Mouse (Mus musculus) left cerebral cortex, postnatal 10 days (tissue): ENCODE data around the gene Ttc29. TPM values are rescaled to one million over a fixed set of nuclear protein-coding genes. Genes with fewer than 3 reads are reported as not detected.

ENCODE experiments used
- DNase-seq, 2 experiments: peaks; one replicate each; pipeline ENCODE4 v3.0.0; 2021 to 2022; ENCODE audit warnings: low spot score in 2 of 2, mixed read lengths in 1 of 2; ENCODE audit errors: extremely low spot score in 1 of 2
- intact Hi-C: fragments of 180-260 bp; cut with DNase I; formaldehyde crosslinking; loops from one replicate; pipeline ENCODE4 v1.15.1; 2025
- total RNA-seq, 2 experiments: library from RNA; stranded (reverse); gene quantifications; 2 replicates each; pipeline ENCODE4 v1.2.3; 2021

Ttc29 gene
- total RNA-seq, 2 experiments from 2014 or later, result 0.14 to 0.26 TPM

GRCm38 (mm10) chr8:78271391-78271790 is 58.3 kb downstream of the Ttc29 start:
- intact Hi-C loops, result no loop called here
- no peak for DNase-seq

GRCm38 (mm10) chr8:78276120-78276519 is 63.0 kb downstream of the Ttc29 start:
- DNase-seq, result no peak
- intact Hi-C loops, result no loop called here

- DNase-seq, result no peak
- intact Hi-C loops, result no loop called here
Measured at GRCm38 (mm10) chr8:78277411-78277810, 64.3 kb downstream of the Ttc29 start.

GRCm38 (mm10) chr8:78278598-78278997 is 65.5 kb downstream of the Ttc29 start:
- intact Hi-C loops, result no loop called here

GRCm38 (mm10) chr8:78284805-78285204 is 71.7 kb downstream of the Ttc29 start:
- intact Hi-C loops, result no loop called here
- DNase-seq, result no peak

More at GRCm38 (mm10) chr8:78278598-78278997, 65.5 kb downstream of the Ttc29 start:
- no peak for DNase-seq

GRCm38 (mm10) chr8:78285366-78285765 is 72.3 kb downstream of the Ttc29 start:
- intact Hi-C loops, result no loop called here

GRCm38 (mm10) chr8:78289374-78289971 is 76.4 kb downstream of the Ttc29 start:
- intact Hi-C loops, result no loop called here
- no peak for DNase-seq

More at GRCm38 (mm10) chr8:78285366-78285765, 72.3 kb downstream of the Ttc29 start:
- no peak for DNase-seq

GRCm38 (mm10) chr8:78290274-78290673 is 77.2 kb downstream of the Ttc29 start:
- intact Hi-C loops, result no loop called here
- no peak for DNase-seq

- intact Hi-C loops, result no loop called here
- no peak for DNase-seq
Measured at GRCm38 (mm10) chr8:78295494-78295893, 82.4 kb downstream of the Ttc29 start.

GRCm38 (mm10) chr8:78303579-78303978 is 90.5 kb downstream of the Ttc29 start:
- intact Hi-C loops, result no loop called here
- DNase-seq, result no peak

- intact Hi-C loops, result no loop called here
- no peak for DNase-seq
Measured at GRCm38 (mm10) chr8:78306604-78307003, 93.5 kb downstream of the Ttc29 start.

- DNase-seq, result no peak
- intact Hi-C loops, result no loop called here
Measured at GRCm38 (mm10) chr8:78307131-78307530, 94.0 kb downstream of the Ttc29 start.

- intact Hi-C loops, result no loop called here
- DNase-seq, result no peak
Measured at GRCm38 (mm10) chr8:78309539-78309938, 96.4 kb downstream of the Ttc29 start.

- intact Hi-C loops, result no loop called here
- no peak for DNase-seq
Measured at GRCm38 (mm10) chr8:78315576-78315975, 102.5 kb downstream of the Ttc29 start.

- no peak for DNase-seq
- intact Hi-C loops, result no loop called here
Measured at GRCm38 (mm10) chr8:78317666-78318065, 104.6 kb downstream of the Ttc29 start.

- intact Hi-C loops, result no loop called here
- no peak for DNase-seq
Measured at GRCm38 (mm10) chr8:78323391-78323790, 110.3 kb downstream of the Ttc29 start.

- intact Hi-C loops, result no loop called here
- DNase-seq, result peak; percentile 37 to 50
Measured at GRCm38 (mm10) chr8:78340689-78341529, 127.8 kb downstream of the Ttc29 start.

- DNase-seq, result no peak
- intact Hi-C loops, result no loop called here
Measured at GRCm38 (mm10) chr8:78342151-78342550, 129.1 kb downstream of the Ttc29 start.

- intact Hi-C loops, result no loop called here
Measured at GRCm38 (mm10) chr8:78344006-78344405, 130.9 kb downstream of the Ttc29 start.

GRCm38 (mm10) chr8:78345705-78346104 is 132.6 kb downstream of the Ttc29 start:
- no peak for DNase-seq
- intact Hi-C loops, result no loop called here

More at GRCm38 (mm10) chr8:78344006-78344405, 130.9 kb downstream of the Ttc29 start:
- no peak for DNase-seq
